Mouse (Mus musculus) myocyte (in vitro differentiated cells): ENCODE measurements at regions not wholly inside any gene's neighbourhood (a gene's known extent, or its start where the extent isn't known, plus 50 kb on each side); places are given as distances from the start of the nearest gene placed in this dataset.

Source experiments
- CEBPB ChIP-seq: IDR thresholded peaks from 2 replicates; pipeline ENCODE4 v1.6.1; 2011; ENCODE audit warnings: mild to moderate bottlenecking, moderate library complexity; ENCODE audit not compliant: poor library complexity, insufficient read depth, severe bottlenecking
- E2F4 ChIP-seq: IDR thresholded peaks from one replicate; pipeline ENCODE4 v1.6.1; 2011; ENCODE audit warnings: mild to moderate bottlenecking, control low read depth, moderate library complexity; ENCODE audit not compliant: insufficient read depth
- POLR2A ChIP-seq: IDR thresholded peaks from one replicate; pipeline ENCODE4 v1.6.1; 2011; ENCODE audit warnings: low read depth, mild to moderate bottlenecking, control low read depth, moderate library complexity; ENCODE audit not compliant: insufficient read length
- USF1 ChIP-seq: IDR thresholded peaks from one replicate; pipeline ENCODE4 v1.6.1; 2011; ENCODE audit warnings: low read depth, mild to moderate bottlenecking, control low read depth, moderate library complexity

DNA sequence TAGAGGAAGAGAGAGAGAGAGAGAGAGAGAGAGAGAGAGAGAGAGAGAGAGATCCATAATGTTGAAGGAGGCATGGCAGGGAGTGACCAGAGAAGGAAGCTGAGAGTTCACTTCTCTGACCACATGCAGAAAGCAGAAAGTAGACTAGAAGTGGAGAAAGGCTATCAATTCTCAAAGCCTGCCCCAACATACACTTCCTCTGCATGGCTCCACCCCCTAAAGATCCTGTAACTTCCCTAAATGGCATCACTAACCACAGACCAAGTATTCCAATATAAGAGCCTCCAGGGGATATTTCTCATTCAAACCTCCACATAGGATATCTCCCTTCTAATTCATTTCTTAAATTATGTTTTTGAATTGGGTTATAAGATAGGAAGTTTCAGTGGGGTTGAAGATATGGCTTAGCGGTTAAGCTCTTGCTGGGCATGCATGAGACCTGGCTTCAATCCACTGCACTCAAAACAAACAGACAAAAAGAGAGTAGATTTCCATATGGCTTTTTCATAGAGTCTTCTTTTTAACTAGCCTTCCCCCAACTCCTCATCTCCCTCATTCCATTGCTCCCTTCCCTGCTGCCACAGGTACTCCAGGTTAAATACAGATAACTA, 127.6 kb downstream of the Pdgfra start:
- TF ChIP-seq POLR2A (no peak), USF1 (no peak), CEBPB (no peak), E2F4 (no peak)
